Mouse (Mus musculus) C2C12 (cell line): ENCODE results near the gene Azi2. TPM values are rescaled to one million over a fixed set of nuclear protein-coding genes. Genes with fewer than 3 reads are reported as not detected.

Source experiments
- H3K27me3 ChIP-seq: one replicate; pipeline ENCODE4 v1.6.1; 2011; ENCODE audit not compliant: control insufficient read depth, insufficient read depth, insufficient read length
- H3K36me3 ChIP-seq: one replicate; pipeline ENCODE4 v1.6.1; 2011; ENCODE audit not compliant: control insufficient read depth, insufficient read depth
- H3K4me3 ChIP-seq: one replicate; pipeline ENCODE4 v1.5.1; 2011; ENCODE audit warnings: mild to moderate bottlenecking, control low read depth; ENCODE audit not compliant: poor library complexity, insufficient read depth, severe bottlenecking
- H3K79me2 ChIP-seq: one replicate; pipeline ENCODE4 v1.6.1; 2011; ENCODE audit not compliant: control insufficient read depth, insufficient read depth
- H3K79me3 ChIP-seq: one replicate; pipeline ENCODE4 v1.6.1; 2011; ENCODE audit warnings: low read depth, control low read depth
- H3ac ChIP-seq: one replicate; pipeline ENCODE3; 2011; ENCODE audit warnings: low read depth; ENCODE audit not compliant: control insufficient read depth, insufficient read length
- CEBPB ChIP-seq: IDR thresholded peaks from one replicate; pipeline ENCODE4 v1.6.1; 2011; ENCODE audit warnings: low read depth, mild to moderate bottlenecking, control low read depth, moderate library complexity
- CTCF ChIP-seq: IDR thresholded peaks from one replicate; pipeline ENCODE4 v1.5.1; 2011; ENCODE audit not compliant: control insufficient read depth, insufficient read depth, insufficient read length
- FOSL1 ChIP-seq: IDR thresholded peaks from one replicate; pipeline ENCODE4 v1.8.0; 2011; ENCODE audit warnings: mild to moderate bottlenecking, low read length; ENCODE audit not compliant: poor library complexity, insufficient read depth, severe bottlenecking
- MAX ChIP-seq: IDR thresholded peaks from one replicate; pipeline ENCODE4 v1.6.1; 2011; ENCODE audit warnings: mild to moderate bottlenecking, control low read depth
- MYOD1 ChIP-seq: IDR thresholded peaks from one replicate; pipeline ENCODE4 v1.6.1; 2011; ENCODE audit warnings: low read depth; ENCODE audit not compliant: control insufficient read depth, insufficient read length
- MYOG ChIP-seq: IDR thresholded peaks from one replicate; pipeline ENCODE4 v1.6.1; 2011; ENCODE audit not compliant: control insufficient read depth, insufficient read length; ENCODE audit errors: extremely low read depth
- USF1 ChIP-seq: IDR thresholded peaks from one replicate; pipeline ENCODE4 v1.6.1; 2011; ENCODE audit warnings: low read depth, mild to moderate bottlenecking, control low read depth, moderate library complexity
- polyA plus RNA-seq: library from polyadenylated mRNA; unstranded; fragments of >200 nt; fragmentation: generic; extraction: Trizol; gene quantifications from one replicate; pipeline ENCODE4 v1.2.1, GENCODE M21; 2012; ENCODE audit warnings: missing spikeins

Azi2 gene
- polyA plus RNA-seq, 1 experiment = 14.4 TPM

DNA sequence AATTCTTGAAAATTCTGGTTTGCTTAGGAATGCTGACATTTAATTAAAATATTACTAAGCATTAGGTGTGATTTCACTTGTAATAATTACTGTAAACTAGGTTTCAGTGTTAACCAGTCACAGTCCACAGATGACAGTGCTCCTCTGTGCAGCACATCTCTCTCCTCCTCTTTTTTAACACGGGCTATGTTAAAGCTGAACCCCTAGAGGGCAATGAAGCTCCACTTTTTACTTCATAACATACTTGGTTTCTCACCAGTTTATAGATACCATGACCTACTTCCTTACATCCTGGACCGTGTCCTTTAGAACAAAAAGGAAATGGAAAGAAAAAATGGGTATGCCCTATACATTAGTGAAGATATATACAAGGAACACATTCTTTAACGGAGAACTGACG, 59.1 kb downstream of the Azi2 start:
- no peak overlapping the region for H3K4me3 ChIP-seq
- TF ChIP-seq CTCF (no peak), USF1 (no peak), FOSL1 (no peak), MYOG (no peak), MAX (no peak), CEBPB (no peak), MYOD1 (no peak)
- no peaks in the 10 kb centered on the region for H3K36me3 ChIP-seq
- no peak overlapping the region for H3ac ChIP-seq
- no peaks in the 10 kb centered on the region for H3K27me3 ChIP-seq
- H3K79me2 ChIP-seq = no peaks in the 10 kb centered on the region
- H3K79me3 ChIP-seq = no peaks in the 10 kb centered on the region

DNA sequence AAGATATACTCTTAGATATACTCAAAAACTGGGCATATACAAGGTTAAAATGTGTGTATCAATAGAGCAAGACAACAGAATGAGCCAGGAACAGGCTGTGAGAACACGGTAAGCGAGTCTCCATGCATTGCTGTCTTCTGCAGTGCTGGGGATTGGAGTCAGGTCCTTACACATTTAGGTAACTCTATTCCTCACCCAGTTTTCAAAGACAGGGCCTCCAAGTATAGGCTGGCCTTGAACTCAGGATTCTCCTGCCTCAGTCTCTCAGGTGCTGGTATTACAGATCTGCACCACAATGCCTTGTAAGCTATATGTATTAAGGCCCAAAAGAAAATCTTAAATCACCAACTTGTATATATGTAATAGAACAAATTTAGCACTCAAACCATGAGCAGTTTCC, 60.2 kb downstream of the Azi2 start:
- no peaks in the 10 kb centered on the region for H3K27me3 ChIP-seq
- H3K4me3 ChIP-seq = no peak overlapping the region
- TF ChIP-seq MAX (no peak), MYOD1 (no peak), CTCF (no peak), USF1 (no peak), FOSL1 (no peak), MYOG (no peak), CEBPB (no peak)
- no peaks in the 10 kb centered on the region for H3K36me3 ChIP-seq
- no peaks in the 10 kb centered on the region for H3K79me3 ChIP-seq
- no peak overlapping the region for H3ac ChIP-seq
- H3K79me2 ChIP-seq = no peaks in the 10 kb centered on the region

- Histone ChIP-seq H3K27me3 (no peaks in the 10 kb centered on the region), H3K4me3 (no peak overlapping the region), H3ac (no peak overlapping the region), H3K79me2 (no peaks in the 10 kb centered on the region), H3K79me3 (no peaks in the 10 kb centered on the region), H3K36me3 (no peaks in the 10 kb centered on the region)
- TF ChIP-seq USF1 = no peak
- TF ChIP-seq FOSL1 = no peak
- TF ChIP-seq MYOG = no peak
- TF ChIP-seq CTCF = no peak
- TF ChIP-seq MYOD1 = no peak
- no peak for TF ChIP-seq MAX
- TF ChIP-seq CEBPB = no peak
Measured at GRCm38 (mm10) chr9:118101802-118102201, 61.5 kb downstream of the Azi2 start.

DNA sequence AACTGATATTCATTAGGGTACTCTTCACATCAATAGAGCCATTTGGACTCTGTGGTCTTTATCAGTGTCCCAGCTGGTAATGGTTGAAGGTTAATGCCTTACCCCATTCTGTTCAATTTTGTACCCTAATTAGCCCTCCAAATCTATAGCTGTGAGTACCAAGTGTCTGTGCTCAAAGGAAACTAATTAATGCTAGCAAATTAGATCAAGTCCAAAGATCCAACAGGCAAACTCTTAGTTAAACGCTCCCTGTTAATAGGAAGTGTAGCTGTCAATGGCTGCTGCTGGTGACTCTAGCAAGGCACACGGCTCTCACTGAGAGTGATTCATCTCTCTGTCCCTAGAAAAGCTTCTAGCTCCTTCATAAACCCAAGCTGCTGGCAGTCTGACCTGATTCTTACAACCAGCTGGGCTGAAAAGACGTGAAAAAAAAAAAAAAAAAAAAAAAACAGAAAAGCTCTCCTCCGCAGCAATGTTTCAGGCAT, 68.3 kb downstream of the Azi2 start:
- no peaks in the 10 kb centered on the region for H3K27me3 ChIP-seq
- H3K79me3 ChIP-seq = no peaks in the 10 kb centered on the region
- no peak overlapping the region for H3ac ChIP-seq
- no peak for TF ChIP-seq USF1
- TF ChIP-seq FOSL1 = no peak
- no peak for TF ChIP-seq MAX
- no peak for TF ChIP-seq CTCF
- TF ChIP-seq MYOD1 = no peak
- TF ChIP-seq MYOG = no peak
- TF ChIP-seq CEBPB = no peak
- H3K79me2 ChIP-seq = no peaks in the 10 kb centered on the region
- no peaks in the 10 kb centered on the region for H3K36me3 ChIP-seq
- no peak overlapping the region for H3K4me3 ChIP-seq

GRCm38 (mm10) chr9:118109697-118110359, 69.5 kb downstream of the Azi2 start:
- no peaks in the 10 kb centered on the region for H3K27me3 ChIP-seq
- no peaks in the 10 kb centered on the region for H3K79me3 ChIP-seq
- no peak overlapping the region for H3ac ChIP-seq
- TF ChIP-seq MYOG (no peak), MAX (no peak), MYOD1 (no peak), FOSL1 (no peak), CTCF (no peak), USF1 (no peak), CEBPB (no peak)
- no peaks in the 10 kb centered on the region for H3K36me3 ChIP-seq
- H3K4me3 ChIP-seq = no peak overlapping the region
- no peaks in the 10 kb centered on the region for H3K79me2 ChIP-seq
